Mouse (Mus musculus): ENCODE data around the gene Trmt2b.
"Not testable (repeated sequence)": the region's sequence is repeated elsewhere in the genome, so short reads cannot be mapped to it uniquely, and the experiment has no call there.

Trmt2b gene

DNA sequence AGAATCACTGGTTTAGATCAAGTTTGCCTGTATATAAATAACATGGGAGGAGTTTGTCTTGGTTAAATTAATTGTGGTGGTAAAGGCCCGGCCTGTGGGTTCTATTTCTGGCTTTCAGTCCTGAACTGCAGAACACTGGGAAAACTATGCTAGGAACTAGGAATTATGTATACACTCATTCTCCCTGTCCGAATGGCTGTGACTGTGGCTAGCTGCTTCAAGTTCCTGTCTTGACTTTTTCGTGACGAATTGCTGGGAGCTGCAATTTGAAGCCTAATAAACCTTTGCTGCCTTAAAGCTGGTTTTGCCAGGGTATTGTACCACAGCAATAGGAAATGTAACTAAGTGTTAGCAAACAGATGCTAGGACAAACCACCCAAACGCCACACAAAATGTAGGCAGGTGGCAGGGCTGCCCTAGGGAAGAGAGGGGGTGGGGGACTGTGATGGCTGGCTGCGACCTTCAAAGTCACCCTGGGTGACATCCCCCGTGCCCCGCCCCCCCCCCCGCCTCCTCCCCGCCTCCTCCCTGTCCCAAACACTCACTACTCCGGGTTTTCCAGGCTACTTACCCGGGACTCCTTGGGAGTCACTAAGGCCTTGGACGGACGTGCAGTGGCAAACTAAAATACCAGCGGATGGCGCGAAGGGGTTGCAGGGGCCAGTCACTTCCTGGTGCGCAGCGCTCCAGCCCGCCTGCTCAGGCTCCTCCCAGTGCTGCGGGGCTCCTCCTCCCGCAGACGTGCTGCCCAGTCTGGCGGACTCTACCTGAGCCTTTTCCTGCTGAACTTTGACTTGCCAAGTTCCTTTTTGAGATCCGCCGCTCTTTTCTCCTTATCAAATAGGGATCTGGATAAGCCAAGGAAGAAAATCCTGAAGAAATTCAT, at the start of gene Trmt2b:
Trmt2b (minus strand) TSS at position 710 of the 886 bp plus-strand sequence.
- DNase-seq, result peak; percentile 76

DNA sequence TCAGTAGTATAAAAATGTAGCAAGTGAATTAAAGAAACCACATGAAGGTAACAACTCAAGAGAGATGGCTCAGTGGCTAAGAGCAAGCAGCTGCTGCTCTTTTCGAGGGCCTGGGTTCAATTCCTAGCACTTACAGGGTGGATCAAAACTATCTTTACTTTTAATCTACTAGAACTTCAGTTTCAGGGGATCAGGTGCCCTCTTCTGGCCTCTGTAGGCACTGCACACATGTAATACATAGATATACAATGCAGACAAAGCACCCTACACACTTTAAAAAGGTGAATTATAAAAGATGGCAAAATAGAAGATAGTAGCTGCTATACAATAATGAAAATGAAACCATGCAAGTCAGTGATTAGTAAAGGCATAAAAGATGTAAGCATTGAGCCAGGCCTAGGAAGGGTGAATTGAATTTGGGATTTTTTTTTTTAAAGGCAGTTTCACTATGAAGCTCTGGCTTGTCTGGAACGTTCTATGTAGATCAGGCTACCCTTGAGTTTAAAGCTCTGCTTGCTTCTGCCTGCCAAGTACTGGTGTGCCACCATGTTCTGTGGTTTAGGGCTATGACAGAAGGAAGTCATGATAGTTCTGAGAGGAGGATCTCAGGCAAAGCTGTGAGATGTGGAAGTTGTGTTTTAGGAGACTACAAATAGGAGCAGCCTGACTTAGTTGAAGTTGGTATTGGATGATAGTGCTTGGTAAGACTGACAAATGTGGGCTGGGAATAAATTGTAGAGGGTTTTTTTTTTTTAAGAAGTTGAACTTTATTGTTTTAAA, 42.6 kb upstream of the Trmt2b start:
- DNase-seq, result peak; percentile 72

DNA sequence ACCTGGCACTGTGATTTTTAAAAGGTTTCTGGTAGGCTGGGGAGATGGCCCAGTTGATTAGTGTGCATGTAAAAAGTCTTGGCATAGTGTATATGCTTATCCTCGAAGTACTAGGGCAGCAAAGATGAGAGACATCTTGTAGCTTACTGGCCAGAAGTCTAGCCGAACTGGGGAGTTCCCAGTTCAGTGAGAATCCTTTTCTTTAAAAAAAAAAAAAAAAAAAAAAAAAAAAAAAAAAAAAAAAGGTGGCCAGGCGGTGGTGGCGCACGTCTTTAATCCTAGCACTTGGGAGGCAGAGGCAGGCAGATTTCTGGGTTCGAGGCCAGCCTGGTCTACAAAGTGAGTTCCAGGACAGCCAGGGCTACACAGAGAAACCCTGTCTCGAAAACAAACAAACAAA, 34.4 kb upstream of the Trmt2b start:
- DNase-seq, result not testable (repeated sequence)

DNA sequence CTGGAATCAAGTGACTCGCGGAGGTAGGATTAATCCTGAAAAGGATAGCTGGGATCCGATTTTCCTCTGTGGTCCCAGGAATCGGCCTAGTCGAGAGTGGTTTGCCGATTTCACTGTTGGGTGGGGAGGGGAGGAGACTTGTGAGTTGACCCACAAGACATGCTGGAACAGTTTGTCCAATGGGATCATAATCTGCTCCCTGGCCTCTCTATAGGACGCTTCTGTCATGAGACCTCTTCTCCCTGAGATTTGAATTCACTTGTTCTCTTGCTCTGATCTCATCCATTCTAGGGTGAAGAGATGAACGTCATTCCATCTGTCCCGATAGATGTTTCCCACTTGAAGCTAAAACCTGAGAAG, 31.5 kb upstream of the Trmt2b start:
- no peak for DNase-seq

DNA sequence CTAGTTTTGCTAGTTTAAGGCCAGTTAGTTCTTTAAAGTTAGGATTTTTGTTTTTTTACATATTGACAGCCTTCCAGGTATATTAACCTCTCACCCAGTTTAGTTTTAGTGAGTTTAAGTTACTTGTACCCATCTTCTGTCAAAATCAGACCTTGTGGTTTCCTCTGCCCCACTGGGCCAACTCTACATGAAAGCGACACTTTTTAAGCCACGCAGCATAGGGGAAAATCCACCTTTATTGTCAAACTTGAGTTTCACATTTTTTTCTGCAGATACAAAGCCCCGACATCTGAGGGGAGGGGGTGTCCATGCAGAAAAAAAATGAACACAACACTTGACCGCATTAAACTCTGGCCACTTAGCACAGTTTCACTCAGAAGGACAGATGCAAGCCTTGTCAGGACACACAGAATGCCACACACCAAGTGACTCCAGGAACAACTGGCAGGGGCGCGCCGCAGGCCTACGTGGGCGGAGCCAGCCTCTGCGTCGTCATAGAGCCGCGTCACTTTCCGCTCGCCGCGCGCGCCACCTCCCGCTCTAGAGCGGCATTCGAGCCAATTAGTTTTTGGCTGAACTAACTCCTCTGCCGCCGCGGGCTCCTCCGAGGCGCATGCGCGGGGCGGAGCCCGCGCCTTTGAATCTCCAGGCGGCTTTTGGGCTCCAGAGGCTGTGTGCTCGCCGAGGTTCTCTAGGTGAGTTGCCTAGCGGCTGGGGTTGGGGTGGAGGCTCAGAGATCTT, 30.9 kb upstream of the Trmt2b start, which contains the start of gene Cenpi:
Cenpi (plus strand) TSS at position 551 of the 741 bp plus-strand sequence.
- peak; percentile 92 for DNase-seq

DNA sequence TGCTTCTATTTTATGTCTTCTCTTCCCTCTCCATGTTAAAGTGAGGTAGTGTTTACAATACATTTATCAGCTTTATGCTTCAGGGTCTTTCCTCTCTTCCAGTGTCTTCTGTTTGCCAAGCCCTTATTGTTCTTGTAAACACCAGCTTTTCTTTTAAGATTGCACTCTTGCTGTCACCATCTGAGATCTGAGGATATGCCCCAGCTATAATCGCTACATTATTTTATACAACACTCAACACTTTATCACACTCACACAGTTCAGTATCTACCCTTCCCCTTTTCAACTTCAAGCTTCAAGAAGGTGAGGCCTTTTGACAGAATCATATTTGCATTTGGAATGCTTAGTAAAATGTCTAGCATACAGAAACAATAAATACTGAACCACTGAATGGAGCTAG, 26.5 kb upstream of the Trmt2b start:
- no peak for DNase-seq

DNA sequence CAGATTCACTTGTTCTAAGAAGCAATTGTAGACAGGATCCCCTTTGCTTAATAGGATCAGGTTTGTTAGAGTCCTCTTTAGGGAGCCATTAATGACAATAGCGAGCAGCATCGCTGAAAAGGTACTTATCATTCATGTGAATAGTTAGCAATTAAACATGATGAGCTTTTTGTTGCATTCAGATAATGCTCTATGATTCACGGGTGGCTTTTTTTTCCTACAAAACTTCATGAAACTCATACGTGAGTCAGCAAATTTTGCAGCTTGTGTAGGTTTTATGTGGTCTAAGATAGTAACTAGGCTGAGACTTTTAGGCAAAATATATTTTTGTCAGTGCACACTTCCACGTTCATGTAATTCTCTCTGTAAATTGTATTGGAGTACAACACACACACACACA, 23.4 kb upstream of the Trmt2b start:
- no peak for DNase-seq

DNA sequence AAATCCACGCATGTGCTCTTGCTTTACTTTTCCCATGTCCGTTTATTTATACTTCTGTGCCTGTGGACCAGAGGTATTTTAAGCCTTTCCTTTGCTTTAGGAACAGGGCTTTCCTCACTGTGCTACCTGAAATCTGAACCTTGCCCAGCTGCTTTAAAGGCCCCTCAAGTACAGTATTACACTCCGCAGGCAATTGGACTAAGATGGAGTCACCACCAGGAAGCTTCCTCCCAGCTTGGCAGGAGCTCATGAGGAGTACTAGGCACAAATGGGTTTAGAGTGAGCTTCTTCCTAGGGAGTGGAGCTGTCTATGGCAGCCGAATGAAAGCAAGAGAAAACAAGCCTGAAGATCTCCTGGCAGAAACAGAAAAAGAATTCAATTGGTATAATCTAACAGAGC, 20.4 kb upstream of the Trmt2b start:
- no peak for DNase-seq

DNA sequence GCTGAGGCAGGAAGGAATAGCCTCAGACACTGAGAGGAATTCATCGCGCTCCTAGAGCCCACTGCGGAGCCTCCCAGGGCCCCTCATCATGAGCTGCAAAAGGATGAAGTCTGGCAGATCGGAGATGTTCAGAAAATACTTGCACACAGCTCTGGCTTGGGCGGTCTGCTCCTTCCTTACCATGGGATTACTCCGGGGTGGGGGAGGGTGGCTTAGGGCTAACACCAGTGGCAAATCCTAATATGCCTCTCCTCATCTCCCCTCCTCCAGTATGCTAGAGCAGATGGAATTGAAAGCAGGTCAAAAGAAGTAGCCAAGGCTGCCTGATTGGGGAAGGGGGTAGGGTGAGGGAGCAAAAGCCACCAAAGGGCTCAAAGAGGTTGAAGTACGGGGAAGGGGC, 20.0 kb upstream of the Trmt2b start:
- DNase-seq, result no peak

DNA sequence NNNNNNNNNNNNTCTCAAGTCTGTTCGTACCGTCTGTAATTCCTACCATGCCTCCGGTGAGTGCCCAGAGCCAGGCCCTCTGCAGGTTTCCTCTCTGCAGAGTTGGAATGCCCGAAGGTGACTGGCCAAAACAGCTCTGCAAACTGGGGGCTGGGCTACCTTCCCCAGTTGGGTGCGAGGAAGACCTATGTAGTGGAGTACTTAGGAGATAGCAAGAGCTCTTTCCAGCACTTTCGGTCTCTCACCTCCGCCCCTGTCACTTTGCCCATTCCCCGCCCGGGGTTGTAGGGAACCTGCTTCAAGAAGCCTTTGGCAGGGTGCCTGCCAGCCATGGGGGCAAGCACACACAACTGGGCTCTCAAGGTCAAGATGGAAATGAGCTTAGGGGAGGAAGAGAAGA, 19.5 kb upstream of the Trmt2b start:
- peak; percentile 16 for DNase-seq

DNA sequence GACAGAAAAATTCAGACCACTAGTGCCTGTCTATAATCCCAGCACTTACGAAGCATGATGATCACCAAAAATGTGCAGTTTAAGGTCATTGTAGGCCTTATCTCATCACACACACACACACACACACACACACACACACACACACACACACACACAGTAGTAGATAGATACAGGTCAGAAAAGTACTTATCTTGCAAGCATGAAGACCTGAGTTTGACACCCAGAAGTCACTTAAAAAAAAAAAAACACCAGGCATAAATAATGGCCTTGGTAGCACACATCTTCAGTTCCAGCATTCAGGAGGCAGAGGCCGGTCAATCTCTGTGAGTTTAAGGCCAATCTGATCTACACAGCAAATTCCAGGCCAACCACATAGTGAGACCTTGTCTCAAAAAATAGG, 10.5 kb upstream of the Trmt2b start:
- no peak for DNase-seq

DNA sequence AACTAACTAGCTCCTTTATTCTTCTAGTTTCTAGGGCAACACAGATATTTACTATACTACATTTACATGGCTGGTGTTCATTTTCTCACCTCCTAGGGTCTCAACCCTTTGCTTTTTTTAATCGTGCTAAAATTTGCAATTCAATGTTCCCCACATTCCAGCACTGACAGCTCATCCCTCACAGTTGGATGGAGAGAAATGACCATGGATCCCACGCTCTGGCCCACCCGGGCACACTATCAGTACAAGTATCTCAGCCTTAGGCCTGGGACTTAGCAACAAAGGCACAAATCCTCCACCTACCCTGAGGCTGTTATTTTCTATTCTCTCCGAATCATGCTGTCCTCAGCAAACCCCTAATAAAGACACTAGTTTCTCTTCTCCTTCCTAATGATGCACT, 9.0 kb upstream of the Trmt2b start:
- DNase-seq, result no peak

DNA sequence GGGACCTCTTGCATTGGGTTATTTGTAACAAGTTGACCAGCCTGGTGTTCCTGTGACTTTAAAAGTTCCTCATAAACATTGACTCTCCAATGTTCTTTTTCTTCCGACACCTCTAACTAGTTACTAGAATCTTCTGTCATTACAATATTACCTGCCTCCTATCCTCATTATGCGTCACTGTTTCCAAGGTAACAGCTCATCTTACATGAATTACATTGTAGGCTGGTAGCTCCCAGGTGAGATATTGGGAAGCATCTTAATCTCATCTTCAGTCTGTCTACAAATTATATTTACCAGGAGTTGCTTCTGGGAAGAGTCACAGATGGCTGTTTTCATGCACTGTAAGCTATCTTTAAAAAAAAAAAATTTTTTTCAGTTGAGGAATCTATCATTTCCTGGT, 8.3 kb upstream of the Trmt2b start:
- DNase-seq, result no peak

DNA sequence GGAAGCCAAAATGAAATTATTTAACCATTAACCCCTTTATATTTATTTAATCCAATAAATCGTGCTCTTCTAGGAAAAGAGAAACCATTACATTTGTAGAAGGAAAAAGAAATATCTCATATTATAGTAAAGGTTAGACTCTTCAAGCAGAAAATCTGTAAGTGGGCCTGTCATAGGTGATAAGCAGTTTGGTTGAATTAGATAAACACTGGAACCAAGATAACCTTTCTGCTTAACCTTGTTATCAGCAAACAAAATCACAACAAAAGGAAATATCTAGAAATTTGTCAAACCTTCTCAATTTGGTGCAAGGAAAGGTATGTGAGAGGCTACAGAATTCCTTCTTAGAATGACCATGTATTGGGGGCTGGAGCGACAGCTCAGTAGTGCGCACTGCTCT, 3.7 kb upstream of the Trmt2b start:
- no peak for DNase-seq

DNA sequence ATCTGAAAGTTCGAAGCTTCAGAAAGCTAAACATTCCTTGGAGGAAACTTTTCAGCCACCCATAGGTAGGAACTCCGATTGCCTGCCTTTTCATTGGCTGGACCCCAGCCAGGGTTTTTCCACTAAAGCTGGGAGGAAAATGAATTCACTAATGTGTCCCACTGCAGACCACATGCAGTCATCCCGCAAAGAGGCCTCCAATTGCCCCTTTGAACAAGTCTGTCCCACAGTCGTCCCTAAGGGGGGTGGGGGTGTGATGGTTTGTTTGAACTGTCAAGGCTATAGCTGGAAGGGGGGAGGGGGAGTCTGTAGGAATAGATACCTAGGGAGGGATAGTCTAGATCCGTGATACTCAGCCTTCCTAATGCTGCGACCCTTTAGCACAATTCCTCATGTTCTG, 1.1 kb downstream of the Trmt2b start:
- no peak for DNase-seq

DNA sequence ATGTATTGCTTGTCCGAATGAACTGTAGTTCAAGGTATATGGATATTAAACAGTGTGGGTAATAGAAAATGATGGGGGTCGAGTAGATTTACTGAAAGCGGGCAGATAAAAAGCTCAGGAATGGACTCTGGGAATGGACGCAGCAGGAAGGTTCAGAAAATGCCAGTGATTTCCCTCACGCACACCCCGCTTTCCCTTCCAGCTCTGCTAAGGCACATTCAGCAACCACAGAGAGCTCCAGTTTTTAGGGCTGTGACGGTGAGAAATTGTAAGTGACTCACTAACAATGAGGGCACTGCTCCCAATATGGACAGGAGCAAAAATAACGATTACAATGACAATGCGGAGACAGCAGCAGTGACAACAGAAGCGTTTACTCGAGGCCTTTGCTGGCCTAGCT, 14.7 kb downstream of the Trmt2b start:
- no peak for DNase-seq

DNA sequence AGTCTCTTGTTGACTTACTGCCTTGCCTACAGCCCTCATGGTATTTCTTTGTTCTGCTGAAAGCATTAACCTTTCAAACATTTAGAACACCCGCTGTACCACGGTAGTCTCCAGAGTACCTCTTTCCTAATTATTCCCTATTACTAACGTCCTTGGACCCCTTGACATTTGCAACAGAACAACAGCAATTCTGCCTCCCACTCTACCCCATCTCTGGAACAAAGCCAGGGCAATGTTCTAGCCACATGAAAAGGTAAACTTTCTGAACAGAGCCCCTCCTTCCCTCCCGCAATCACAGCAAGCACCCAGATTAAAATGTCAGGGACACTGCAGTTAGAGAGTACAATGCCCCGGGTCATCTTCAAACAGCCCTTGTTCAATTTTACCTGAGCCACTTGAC, 15.6 kb downstream of the Trmt2b start:
- DNase-seq, result no peak

DNA sequence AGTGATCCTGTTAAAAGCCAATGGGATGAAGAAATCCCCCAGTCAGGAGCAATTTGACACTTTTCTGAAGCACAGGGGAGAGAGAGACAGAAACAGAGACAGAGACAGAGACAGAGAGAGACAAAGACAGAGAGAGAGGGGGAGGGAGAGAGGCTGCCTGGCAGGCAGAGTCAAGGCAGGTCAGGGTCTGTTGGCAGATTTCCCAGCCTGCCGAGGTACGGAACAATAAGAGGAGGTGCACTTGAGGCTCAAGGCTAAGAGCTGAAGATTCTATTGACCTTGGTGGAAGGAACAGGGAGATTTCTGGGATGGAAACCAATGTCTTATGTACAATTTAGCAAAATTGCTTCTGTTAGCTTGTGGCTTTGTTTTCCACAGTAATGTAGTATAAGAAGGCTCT, 28.6 kb downstream of the Trmt2b start:
- no peak for DNase-seq

DNA sequence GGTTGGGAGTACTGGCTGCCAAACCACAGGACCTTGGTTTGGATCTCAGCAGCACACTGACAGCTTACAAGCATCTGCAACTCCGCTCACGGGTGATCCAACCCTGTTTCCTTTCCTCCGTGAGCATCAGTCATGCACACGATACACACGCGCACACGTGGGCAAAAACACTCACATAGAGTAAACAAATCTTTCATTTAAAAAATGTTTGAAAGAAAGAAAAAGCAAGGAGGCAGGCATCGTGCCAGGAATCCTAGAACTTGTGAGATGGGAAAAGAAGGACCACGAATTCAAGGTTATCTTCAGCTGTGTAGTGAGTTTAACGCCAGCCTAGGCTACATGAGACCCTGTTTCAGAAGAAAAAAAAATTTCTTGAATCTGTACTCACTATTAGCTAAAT, 30.8 kb downstream of the Trmt2b start:
- DNase-seq, result no peak

DNA sequence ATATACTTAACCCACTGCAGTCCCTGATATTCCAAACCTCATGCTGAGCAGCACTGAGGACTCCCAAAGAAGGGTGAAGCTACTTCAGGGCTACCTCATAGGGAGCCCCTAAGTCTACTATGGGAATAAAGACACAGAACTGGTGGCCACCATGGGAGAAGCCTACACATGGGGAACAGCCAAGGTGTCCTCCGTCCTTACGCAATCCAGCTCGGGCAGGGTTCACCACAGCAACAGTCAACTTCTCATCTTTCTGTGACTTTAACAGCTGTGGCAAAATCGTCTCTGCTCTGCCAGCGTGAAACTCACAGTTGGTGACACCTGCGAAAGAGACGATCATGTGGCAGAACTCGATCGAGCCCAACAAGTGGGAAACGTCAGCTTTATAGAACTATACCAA, 38.5 kb downstream of the Trmt2b start:
- DNase-seq, result peak; percentile 7

DNA sequence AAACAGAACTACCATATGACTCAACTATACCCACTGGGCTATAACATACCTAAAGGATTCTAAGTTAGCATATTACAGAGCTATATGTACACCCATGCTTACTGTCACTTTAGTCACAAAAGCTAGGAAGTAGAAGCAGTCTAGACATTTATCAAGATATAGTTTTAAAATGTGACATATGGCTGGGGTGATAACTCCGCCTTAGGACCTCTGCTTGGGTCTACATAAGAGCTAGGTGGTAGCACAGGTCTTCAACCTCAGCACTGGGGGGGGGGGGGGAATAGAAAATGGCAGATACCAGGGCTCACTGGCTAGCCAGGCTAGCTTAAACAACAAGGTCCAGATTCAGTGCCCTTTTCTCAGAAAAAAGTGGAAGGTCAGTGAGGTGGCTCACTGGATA, 43.7 kb downstream of the Trmt2b start:
- no peak for DNase-seq

DNA sequence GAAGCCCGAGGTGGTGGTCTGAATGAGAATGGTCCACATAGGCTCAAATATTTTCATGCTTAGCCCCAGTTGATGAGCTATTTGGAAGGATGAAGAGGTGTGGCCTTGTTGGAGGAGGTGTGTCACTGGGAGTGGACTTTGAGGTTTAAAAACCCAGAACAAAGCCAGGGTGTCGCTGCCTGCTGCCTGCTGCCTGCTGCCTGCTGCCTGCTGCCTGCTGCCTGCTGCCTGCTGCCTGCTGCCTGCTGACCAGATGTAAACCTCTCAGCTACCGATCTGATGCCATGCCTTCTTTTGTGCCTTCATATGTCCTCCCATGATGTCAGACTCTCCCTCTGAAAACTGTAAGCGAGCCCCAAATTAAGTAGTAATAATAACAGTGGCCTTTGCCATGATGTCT, 54.9 kb downstream of the Trmt2b start, which contains the start of gene Nox1:
Nox1 (minus strand) TSS at position 101 of the 400 bp plus-strand sequence.
- DNase-seq, result no peak

DNA sequence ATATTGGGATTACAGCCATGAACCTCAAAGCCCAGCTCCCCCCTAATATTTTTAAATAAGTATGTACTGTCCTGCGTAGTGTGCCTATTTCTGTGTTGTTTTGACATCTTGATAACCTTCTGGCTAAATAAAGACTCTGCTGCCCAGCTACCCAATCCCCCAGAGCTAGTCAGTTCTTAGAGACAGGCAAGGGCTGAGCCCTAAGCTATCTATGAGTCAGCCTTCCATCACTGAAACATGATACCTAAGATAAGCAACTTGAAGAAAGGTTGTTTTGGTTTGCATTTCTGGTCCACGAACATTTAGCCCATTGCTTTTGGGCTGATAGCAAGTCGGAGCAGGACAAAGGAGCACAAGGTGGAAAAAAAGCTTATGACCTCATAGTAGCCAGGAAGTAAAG, 56.2 kb downstream of the Trmt2b start:
- no peak for DNase-seq

DNA sequence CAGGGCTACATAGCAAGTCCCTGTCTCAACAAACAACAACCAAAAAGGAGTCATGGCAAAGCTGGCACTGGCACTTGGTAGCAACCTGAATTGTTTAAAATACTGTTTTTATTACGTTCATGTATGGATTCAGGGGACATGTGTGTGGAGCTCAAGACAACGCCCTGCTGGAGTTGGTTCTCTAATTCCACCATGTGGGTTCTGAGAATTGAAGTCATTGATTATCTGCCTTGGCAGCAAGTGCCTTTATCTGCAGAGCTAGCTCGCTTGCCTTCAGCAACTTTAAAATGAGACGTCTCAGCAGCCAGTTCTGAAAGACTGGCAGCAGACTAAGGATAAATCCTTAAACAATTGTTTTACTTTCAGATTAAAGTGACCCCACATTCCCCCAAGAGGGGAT, 58.6 kb downstream of the Trmt2b start:
- DNase-seq, result no peak

Data from thymus, postnatal 4 days (tissue).